Mouse (Mus musculus): ENCODE measurements around the gene Usp34.
"Not testable (repeated sequence)": the region's sequence is repeated elsewhere in the genome, so short reads cannot be mapped to it uniquely, and the experiment has no call there.

The Usp34 gene

DNA sequence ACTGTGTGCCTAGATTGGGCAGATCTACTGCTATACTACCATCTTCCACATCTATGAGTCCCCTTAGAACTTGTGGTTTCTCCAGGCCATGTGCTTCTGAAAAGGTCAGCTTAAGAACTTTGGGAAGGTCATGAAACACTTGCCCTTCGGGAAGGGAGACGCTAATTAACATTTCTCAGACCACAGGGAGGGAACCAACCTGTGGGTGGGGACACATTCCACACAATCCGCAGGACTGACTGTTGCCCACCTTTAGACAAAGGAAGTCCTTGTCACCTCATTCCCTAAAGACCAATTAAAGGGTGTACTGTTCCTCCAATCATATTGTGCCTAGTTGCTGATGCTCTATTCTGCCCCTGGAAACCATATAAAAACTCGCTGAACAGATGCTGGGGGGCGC is 198.1 kb downstream of the Usp34 start:
- not testable (repeated sequence) for DNase-seq

DNA sequence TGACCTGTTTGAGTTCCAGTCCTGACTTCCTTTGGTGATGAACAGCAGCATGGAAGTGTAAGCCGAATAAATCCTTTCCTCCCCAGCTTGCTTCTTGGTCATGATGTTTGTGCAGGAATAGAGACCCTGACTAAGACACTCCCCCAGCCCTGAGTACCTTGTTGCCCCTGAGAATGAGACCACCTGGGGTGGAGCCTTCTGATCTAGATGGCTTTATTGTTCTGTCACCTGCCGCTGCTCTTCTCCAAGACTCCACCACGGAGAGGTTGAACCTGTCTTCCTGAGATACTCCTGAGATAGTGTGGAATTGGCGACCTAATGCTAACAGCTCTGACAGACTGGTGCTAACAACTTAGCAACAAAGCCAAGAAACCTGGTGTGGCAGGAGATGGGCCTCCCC is 208.1 kb downstream of the Usp34 start:
- not testable (repeated sequence) for DNase-seq

- no peak for DNase-seq
Measured at GRCm38 (mm10) chr11:23515315-23515714, 208.6 kb downstream of the Usp34 start.

DNA sequence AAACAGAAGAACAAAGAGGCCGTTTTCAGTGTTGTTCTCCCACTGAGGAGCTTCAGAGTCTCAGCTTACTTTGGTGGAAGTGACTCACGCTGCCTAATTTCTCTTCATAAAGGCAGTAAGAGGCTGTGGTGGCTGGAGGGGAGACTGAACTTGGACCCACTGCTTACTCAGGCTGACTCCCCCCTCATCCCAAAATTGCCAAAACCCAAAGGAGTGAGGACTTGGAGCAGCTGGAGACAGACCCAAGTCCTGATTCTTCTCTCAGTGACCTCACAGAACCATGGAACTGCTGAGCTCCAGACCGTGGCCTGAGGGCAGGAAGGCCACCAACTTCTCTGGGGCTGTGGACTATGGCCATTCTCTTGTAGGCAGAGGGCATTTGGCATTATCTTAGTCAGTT is 212.3 kb downstream of the Usp34 start:
- no peak for DNase-seq

GRCm38 (mm10) chr11:23520473-23521205 is 213.9 kb downstream of the Usp34 start, which contains the start of gene 1700093K21Rik:
TSS of gene 1700093K21Rik (minus strand) at chr11:23521155.
- no peak for DNase-seq

- DNase-seq: no peak
Measured at GRCm38 (mm10) chr11:23537446-23537845, 230.8 kb downstream of the Usp34 start.

Measured in cerebellum, adult 11-12 months (tissue).